Mouse (Mus musculus): ENCODE results near the gene Higd1c. TPM values are rescaled to one million over a fixed set of nuclear protein-coding genes. Genes with fewer than 3 reads are reported as not detected.
"Not testable (repeated sequence)": the region's sequence is repeated elsewhere in the genome, so short reads cannot be mapped to it uniquely, and the experiment has no call there.

The Higd1c gene
- polyA plus RNA-seq (2015; fragmentation: Nextera tagmentation; extraction: Ambion mirVana), result not detected in 2 replicates

DNA sequence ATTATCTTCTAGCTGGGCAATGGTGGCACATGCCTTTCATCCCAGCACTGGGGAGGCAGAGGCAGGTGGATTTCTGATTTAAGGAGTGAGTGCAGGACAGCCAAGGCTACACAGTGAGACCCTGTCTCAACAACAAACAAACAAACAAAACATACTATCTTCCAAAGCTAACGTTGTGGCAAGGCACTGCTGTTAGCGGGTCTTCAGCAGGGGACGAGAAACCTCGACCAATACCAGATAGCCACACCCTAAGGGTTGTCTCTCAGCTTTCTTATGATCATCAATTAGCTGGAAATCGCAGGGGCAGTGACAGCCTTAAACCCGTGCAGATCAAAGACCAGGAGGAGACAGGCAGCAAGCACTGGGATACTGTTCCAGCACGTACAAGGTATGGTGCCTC lies at the start of gene Higd1c:
Gene Higd1c (plus strand): TSS at position 301 of the 400 bp plus-strand sequence.
- WGBS, result 85% methylated on average over 7 of the region's 7 CpGs
- H3K9me3 ChIP-seq, result no peaks in the 10 kb centered on the region
- H3K9ac ChIP-seq (replicated peaks), result no peak within 1 kb of the TSS
- H3K4me2 ChIP-seq (replicated peaks), result no peak within 1 kb of the TSS
- ATAC-seq, result no peak
- no peaks in the 10 kb centered on the region for H3K4me1 ChIP-seq (replicated peaks)
- H3K4me3 ChIP-seq (replicated peaks), result no peak within 1 kb of the TSS
- no peak within 1 kb of the TSS for H3K27ac ChIP-seq
- H3K36me3 ChIP-seq, result no peaks in the 10 kb centered on the region
- no peaks in the 10 kb centered on the region for H3K27me3 ChIP-seq

DNA sequence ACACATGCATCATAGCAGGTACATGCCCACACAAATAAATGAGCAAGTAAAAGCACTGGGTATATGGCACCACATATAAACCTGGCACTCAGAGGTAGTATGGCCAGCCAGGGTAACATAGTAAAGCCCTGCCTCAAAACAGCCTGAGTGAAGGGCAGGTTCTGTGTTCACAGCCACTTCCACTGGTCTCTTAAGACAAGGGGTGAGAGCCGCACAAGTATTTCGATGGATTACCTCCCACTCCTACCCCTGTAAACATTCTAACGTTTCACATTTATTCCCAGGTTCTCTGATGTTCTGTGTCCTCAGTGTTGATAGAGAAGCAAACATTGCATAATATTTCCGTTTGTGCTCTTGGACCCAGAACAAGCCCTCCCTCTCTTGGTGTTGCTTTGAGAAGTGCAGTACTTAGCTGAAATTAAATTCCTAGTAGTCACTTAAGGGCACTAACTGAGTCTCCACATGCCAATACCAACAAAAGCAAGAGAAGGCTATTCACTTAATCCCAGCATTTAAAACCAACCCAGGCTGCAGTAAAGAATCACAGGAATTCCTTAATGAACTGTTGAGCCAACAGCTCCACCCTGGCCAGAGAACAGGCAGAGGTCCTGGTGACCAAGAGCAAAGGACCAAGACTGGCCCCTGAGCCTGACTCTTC lies 46.2 kb upstream of the Higd1c start:
- ATAC-seq, result not testable (repeated sequence)

DNA sequence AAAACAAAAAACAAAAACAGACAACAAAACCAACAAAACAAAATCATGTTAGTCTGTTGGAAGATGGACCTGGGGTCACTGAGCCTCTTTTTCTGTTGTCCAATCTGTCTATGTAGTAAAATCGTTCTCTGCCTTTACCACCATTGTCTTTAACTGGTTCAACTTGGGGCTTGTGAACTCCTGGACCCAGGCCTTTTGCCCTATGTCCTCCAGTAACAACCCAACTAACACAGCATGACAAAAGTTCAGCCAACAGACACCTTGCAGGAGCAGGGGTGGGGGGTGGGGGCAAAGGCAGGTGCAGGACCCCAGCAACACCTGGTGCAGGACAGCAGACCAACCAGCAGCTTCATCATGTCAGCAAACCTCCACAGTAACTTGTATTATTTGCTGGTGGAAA lies 44.5 kb upstream of the Higd1c start:
- ATAC-seq, result no peak
- Histone ChIP-seq H3K4me1 (replicated peaks) (no peaks in the 10 kb centered on the region), H3K4me2 (replicated peaks) (no peak overlapping the region), H3K9me3 (no peaks in the 10 kb centered on the region), H3K9ac (replicated peaks) (no peak overlapping the region), H3K27ac (no peak overlapping the region), H3K4me3 (replicated peaks) (no peak overlapping the region), H3K36me3 (peaks cover 1% of the 10 kb centered on the region), H3K27me3 (no peaks in the 10 kb centered on the region)
- 84% methylated on average over 1 of the region's 1 CpGs for WGBS

More for the DNA sequence above, 46.2 kb upstream of the Higd1c start:
- H3K9ac ChIP-seq (replicated peaks); H3K4me1 ChIP-seq (replicated peaks); H3K27ac ChIP-seq; H3K4me2 ChIP-seq (replicated peaks); H3K9me3 ChIP-seq; H3K4me3 ChIP-seq (replicated peaks); H3K27me3 ChIP-seq: not testable (repeated sequence)
- peaks cover 13% of the 10 kb centered on the region for H3K36me3 ChIP-seq
- WGBS, result 63% methylated on average over 4 of the region's 4 CpGs

DNA sequence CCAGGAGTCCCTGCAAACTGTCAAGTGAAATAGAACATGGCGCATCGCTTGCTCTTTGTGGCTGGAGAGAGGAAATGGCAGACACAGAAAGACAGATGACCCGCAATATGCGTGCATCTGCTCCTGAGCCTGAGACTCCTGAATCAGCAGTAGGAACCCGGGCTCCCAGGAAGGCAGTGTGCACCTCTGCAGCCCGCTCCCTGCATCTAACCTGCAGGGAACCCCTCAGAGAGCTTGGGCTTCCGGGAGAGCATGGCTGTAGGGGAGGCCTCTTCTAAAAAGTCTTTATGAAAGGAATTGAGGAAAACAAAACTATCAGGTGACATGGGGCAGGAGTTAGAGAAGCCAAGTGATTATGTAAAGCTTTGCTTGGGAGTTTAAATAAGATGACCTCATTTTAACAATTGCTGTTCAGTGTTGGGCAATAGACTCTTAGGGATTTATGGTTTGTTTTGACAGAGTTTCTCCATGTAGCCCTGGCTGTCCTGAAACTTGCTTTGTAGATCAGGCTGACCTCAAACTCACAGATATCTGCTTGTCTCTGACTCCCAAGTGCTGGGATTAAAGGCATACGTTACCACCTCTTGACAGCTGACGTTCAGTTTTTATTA lies 43.9 kb upstream of the Higd1c start:
- no peak for ATAC-seq
- Histone ChIP-seq H3K4me3 (replicated peaks) (no peak overlapping the region), H3K4me2 (replicated peaks) (no peak overlapping the region), H3K9ac (replicated peaks) (no peak overlapping the region), H3K9me3 (no peaks in the 10 kb centered on the region), H3K4me1 (replicated peaks) (no peaks in the 10 kb centered on the region), H3K27ac (no peak overlapping the region), H3K27me3 (no peaks in the 10 kb centered on the region), H3K36me3 (no peaks in the 10 kb centered on the region)
- 85% methylated on average over 9 of the region's 9 CpGs for WGBS

DNA sequence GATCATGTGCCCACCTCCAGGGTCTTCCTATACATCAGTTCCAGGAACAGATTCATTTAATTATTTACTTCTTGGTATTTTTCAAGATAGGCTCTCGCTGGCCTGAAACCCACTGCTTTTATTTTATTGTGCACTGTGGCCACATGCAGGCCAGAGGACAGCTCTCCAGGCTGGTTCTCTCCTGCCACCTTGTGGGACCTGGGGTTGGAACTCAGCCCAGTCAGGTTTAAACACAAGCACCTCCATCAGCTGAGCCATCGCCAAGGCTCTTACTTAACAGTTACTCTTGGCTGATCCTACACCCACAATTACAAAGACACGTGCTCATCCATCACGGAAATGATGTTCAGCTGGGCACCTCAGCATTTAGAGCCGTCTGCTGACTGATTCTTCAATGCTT lies 43.2 kb upstream of the Higd1c start:
- H3K4me2 ChIP-seq (replicated peaks), result no peak overlapping the region

DNA sequence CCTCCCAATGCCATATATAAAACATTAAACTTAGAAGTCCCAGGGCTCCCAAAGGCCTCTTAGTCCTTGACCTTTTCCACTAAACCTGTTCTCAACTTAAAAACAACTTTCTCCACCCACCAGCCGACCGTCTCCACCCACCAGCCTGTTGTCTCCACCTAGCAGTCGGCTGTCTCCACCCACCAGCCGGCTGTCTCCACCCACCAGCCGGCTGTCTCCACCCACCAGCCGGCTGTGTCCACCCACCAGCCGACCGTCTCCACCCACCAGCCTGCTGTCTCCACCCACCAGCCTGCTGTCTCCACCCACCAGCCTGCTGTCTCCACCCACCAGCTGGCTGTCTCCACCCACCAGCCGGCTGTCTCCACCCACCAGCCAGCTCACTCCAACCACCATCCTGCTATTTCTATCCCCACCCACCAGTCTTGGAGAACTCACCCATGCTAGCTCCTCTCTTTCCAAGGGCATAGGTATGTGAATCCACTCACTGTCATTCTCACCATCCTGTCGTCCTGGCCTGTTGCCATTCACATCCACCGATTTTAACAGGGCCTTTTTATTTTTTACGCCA lies 40.2 kb upstream of the Higd1c start:
- WGBS, result 76% methylated on average over 12 of the region's 12 CpGs
- Histone ChIP-seq H3K27me3 (no peaks in the 10 kb centered on the region), H3K36me3 (no peaks in the 10 kb centered on the region), H3K27ac (no peak overlapping the region), H3K4me2 (replicated peaks) (no peak overlapping the region), H3K9ac (replicated peaks) (no peak overlapping the region), H3K4me1 (replicated peaks) (no peaks in the 10 kb centered on the region), H3K4me3 (replicated peaks) (no peak overlapping the region), H3K9me3 (no peaks in the 10 kb centered on the region)
- ATAC-seq, result no peak

More for the DNA sequence above, 43.2 kb upstream of the Higd1c start:
- no peak overlapping the region for H3K27ac ChIP-seq
- no peak overlapping the region for H3K4me3 ChIP-seq (replicated peaks)
- ATAC-seq, result no peak
- no peaks in the 10 kb centered on the region for H3K27me3 ChIP-seq
- no peaks in the 10 kb centered on the region for H3K36me3 ChIP-seq
- no peaks in the 10 kb centered on the region for H3K9me3 ChIP-seq
- no peaks in the 10 kb centered on the region for H3K4me1 ChIP-seq (replicated peaks)
- 62% methylated on average over 5 of the region's 5 CpGs for WGBS
- H3K9ac ChIP-seq (replicated peaks), result no peak overlapping the region

DNA sequence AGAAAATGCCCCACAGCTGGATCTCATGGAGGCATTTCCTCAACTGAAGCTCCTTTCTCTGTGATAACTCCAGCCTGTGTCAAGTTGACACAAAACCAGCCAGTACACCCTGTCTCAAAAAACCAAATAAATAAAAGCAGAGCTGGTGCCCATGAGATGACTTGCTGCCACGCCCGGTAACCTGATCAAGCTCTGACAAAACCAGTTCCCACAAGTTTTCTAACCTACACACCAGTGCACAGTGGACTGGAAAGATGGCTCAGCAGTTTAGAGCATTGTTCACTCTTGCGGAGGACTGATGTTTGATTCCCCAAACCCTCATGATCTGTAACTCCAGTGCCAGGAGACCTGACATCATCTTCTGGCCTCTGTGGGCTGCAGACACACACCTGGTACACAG lies 39.1 kb upstream of the Higd1c start:
- WGBS, result 94% methylated on average over 3 of the region's 3 CpGs
- Histone ChIP-seq H3K4me2 (replicated peaks) (no peak overlapping the region), H3K4me1 (replicated peaks) (no peaks in the 10 kb centered on the region), H3K36me3 (no peaks in the 10 kb centered on the region), H3K4me3 (replicated peaks) (no peak overlapping the region), H3K9me3 (no peaks in the 10 kb centered on the region), H3K9ac (replicated peaks) (no peak overlapping the region), H3K27ac (no peak overlapping the region), H3K27me3 (no peaks in the 10 kb centered on the region)
- no peak for ATAC-seq

DNA sequence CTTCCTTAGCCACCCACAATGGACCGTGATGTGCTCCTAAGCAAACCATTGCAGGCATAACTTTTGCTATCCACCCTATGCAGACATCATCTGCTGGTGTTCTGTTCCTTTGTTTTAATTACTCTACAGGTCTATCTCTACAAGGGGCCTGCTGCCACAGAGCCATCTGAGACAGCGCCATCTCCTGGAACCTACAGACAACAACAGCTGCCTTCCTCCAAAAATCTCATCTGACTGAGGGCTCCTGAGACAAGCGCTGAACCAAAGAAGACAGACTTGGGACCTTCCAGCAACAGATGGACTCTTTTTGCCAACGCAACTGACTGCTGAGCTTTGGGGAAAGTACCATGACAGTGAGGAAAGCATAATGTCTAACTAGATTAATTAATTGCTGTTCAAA lies 36.3 kb upstream of the Higd1c start:
- not testable (repeated sequence) for H3K4me1 ChIP-seq (replicated peaks); H3K9ac ChIP-seq (replicated peaks); H3K4me2 ChIP-seq (replicated peaks); H3K27ac ChIP-seq; H3K4me3 ChIP-seq (replicated peaks); ATAC-seq; H3K9me3 ChIP-seq; H3K36me3 ChIP-seq; H3K27me3 ChIP-seq
- WGBS, result 66% methylated on average over 4 of the region's 4 CpGs

DNA sequence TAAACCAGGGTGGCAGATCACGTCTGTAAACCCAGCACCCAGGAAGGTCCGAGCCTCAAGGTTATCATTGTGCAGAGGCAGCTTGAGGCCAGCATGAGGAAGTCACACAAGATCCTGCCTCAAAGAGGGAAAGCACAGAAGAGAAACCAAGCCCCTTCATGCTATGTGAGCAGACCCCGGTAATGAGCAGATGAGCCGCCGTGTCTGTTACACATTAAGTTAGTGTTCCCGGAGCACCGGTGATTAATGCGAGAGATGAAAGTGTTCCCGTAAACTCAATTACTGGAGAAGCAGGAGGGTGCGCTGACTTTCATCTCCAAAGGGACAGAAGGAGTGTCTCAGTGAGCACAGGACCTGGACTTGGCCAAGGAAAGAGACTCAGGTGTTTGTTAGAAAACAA lies 35.0 kb upstream of the Higd1c start:
- H3K9ac ChIP-seq (replicated peaks); H3K4me1 ChIP-seq (replicated peaks); H3K4me3 ChIP-seq (replicated peaks); H3K27ac ChIP-seq; H3K36me3 ChIP-seq; H3K27me3 ChIP-seq; H3K9me3 ChIP-seq; H3K4me2 ChIP-seq (replicated peaks); ATAC-seq: not testable (repeated sequence)
- 63% methylated on average over 10 of the region's 10 CpGs for WGBS

DNA sequence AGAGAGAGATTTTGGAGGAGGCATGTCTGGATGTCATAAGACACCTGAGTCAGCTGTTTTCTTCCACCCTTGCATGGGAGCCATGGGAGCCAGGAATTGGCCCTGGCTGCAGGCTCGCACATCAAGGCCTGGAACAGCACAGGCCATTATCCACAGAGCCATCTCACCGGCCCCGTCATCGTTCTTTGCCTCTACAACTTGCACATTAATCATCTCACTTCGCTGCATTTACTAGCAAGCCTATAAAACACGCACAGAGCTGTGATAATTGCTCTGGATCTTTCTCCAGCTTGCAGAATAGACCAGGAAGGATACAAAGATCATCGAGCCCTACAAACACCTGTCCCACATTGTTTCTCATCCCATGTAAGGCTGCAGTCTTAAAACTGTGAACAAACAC lies 33.6 kb upstream of the Higd1c start:
- WGBS, result 92% methylated on average over 7 of the region's 7 CpGs

DNA sequence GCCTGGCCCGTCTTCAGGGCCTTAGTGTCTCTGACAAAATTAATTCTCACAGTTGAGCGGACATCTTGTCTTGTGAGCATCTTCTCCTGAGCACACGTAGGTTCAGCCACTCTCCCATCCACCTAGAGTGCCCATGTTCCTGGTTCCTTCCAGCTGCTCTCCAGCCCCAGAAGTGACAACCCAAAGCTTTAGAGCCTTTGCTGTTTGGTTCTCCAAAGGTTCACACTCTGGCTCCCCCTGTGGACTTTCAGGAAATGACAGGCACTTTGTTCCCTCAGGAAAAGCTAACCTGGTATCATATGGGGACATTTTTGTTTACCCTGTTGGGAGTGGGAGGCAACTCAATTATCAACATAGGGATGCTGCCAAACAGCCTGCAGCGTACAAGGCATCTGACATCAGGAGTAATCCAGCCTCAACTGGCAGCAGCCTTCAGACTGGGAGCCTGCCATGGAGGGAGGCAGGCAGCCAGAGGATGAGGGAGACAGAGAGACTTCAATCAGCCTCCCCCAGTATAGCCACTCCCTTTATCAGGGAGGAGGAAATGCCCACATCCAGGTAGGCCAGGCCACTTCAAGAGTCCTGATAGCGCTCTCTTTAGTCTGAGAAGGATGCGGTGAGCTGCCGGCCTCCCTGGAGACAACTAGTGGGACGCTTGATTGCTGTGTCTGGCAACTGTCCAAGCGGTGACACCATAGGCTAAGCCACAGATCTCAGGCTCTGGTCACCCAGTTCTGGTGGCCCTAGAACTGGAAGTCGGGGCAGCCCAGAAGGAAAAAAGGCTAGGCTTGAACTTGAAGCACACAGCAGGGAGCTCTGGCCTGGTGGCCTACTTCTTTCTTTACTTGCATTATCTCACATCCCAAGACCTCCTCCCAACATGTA lies 32.0 kb upstream of the Higd1c start:
- ATAC-seq; H3K4me3 ChIP-seq (replicated peaks); H3K4me2 ChIP-seq (replicated peaks); H3K9me3 ChIP-seq; H3K36me3 ChIP-seq; H3K9ac ChIP-seq (replicated peaks); H3K27me3 ChIP-seq; H3K4me1 ChIP-seq (replicated peaks); H3K27ac ChIP-seq: not testable (repeated sequence)
- WGBS, result 48% methylated on average over 3 of the region's 10 CpGs

More for the DNA sequence above, 33.6 kb upstream of the Higd1c start:
- no peak overlapping the region for H3K9ac ChIP-seq (replicated peaks)
- H3K4me1 ChIP-seq (replicated peaks), result no peaks in the 10 kb centered on the region
- no peaks in the 10 kb centered on the region for H3K27me3 ChIP-seq
- no peaks in the 10 kb centered on the region for H3K9me3 ChIP-seq
- no peak for ATAC-seq
- H3K36me3 ChIP-seq, result no peaks in the 10 kb centered on the region
- no peak overlapping the region for H3K4me2 ChIP-seq (replicated peaks)
- no peak overlapping the region for H3K27ac ChIP-seq
- no peak overlapping the region for H3K4me3 ChIP-seq (replicated peaks)

DNA sequence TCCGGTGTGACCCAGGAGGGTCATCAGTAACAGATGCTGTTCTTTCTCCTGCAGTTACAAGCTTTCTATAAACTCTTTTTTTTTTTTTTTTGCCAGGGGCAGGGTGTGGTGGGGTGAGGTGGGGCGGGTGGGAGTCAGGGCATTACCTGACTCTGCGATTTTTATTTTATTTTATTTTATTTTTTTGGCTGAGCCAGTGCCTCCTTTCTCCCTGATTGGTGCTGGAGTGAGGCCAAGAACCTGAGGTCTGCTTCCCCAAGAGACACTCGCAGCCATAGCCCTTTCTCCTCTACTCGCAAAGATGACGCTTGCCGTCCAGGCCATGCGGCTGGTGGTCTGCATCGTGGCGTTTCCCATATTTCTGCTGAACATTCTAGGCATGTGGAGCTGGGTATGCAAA lies 29.7 kb upstream of the Higd1c start, which contains the start of gene Mettl7a3:
Gene Mettl7a3 (plus strand): TSS at position 301 of the 400 bp plus-strand sequence.
- Histone ChIP-seq H3K27ac (no peak within 1 kb of the TSS), H3K27me3 (no peaks in the 10 kb centered on the region), H3K4me1 (replicated peaks) (no peaks in the 10 kb centered on the region), H3K36me3 (no peaks in the 10 kb centered on the region), H3K4me2 (replicated peaks) (no peak within 1 kb of the TSS), H3K9me3 (no peaks in the 10 kb centered on the region), H3K9ac (replicated peaks) (no peak within 1 kb of the TSS), H3K4me3 (replicated peaks) (no peak within 1 kb of the TSS)
- no peak for ATAC-seq
- 91% methylated on average over 10 of the region's 10 CpGs for WGBS
